Mouse (Mus musculus) myocyte (in vitro differentiated cells): ENCODE data around the gene Nxph3.

ENCODE experiments used
- CEBPB ChIP-seq: IDR thresholded peaks from 2 replicates; pipeline ENCODE4 v1.6.1; 2011; ENCODE audit warnings: mild to moderate bottlenecking, moderate library complexity; ENCODE audit not compliant: poor library complexity, insufficient read depth, severe bottlenecking
- E2F4 ChIP-seq: IDR thresholded peaks from one replicate; pipeline ENCODE4 v1.6.1; 2011; ENCODE audit warnings: mild to moderate bottlenecking, control low read depth, moderate library complexity; ENCODE audit not compliant: insufficient read depth
- MYOD1 ChIP-seq, 3 experiments: IDR thresholded peaks; one replicate each; pipeline ENCODE4 v1.6.1; 2011; ENCODE audit warnings: control low read depth in 2 of 3, low read depth in 2 of 3, mild to moderate bottlenecking in 2 of 3, moderate library complexity in 1 of 3; ENCODE audit not compliant: insufficient read length in 2 of 3, control insufficient read depth in 1 of 3
- POLR2A ChIP-seq: IDR thresholded peaks from one replicate; pipeline ENCODE4 v1.6.1; 2011; ENCODE audit warnings: low read depth, mild to moderate bottlenecking, control low read depth, moderate library complexity; ENCODE audit not compliant: insufficient read length
- TCF12 ChIP-seq: IDR thresholded peaks from one replicate; pipeline ENCODE4 v1.6.1; 2011; ENCODE audit warnings: mild to moderate bottlenecking, control low read depth; ENCODE audit not compliant: poor library complexity, insufficient read depth, severe bottlenecking
- TCF3 ChIP-seq: IDR thresholded peaks from one replicate; pipeline ENCODE4 v1.6.1; 2011; ENCODE audit warnings: low read depth, control low read depth; ENCODE audit not compliant: insufficient read length
- USF1 ChIP-seq: IDR thresholded peaks from one replicate; pipeline ENCODE4 v1.6.1; 2011; ENCODE audit warnings: low read depth, mild to moderate bottlenecking, control low read depth, moderate library complexity

- TF ChIP-seq CEBPB, result no peak
- no peak for TF ChIP-seq POLR2A
- no peak for TF ChIP-seq E2F4
- no peak for TF ChIP-seq USF1
- no peak for TF ChIP-seq MYOD1 (IDR thresholded peaks at IDR 0.05; ENCODE audit: control insufficient read depth in 1 of 3, insufficient read length in 2 of 3, low read depth in 2 of 3)
- no peak for TF ChIP-seq TCF12
- TF ChIP-seq TCF3, result no peak
These were observed 53.5 kb downstream of the Nxph3 start for GRCm38 (mm10) chr11:95460872-95461271.
